Mouse (Mus musculus): ENCODE data around the gene Pla2r1. TPM values are rescaled to one million over a fixed set of nuclear protein-coding genes. Genes with fewer than 3 reads are reported as not detected.
A peak's percentile ranks its signal among the peaks of the same experiment; 100 is the strongest.

The Pla2r1 gene
- total RNA-seq (2021): under 1 TPM; 0.27 to 0.69 TPM

GRCm38 (mm10) chr2:60552902-60553682 lies at the start of gene Pla2r1:
TSS of gene Pla2r1 (minus strand) at chr2:60553308.
- intact Hi-C loops (cut with DNase I): no loop called here
- DNase-seq (ENCODE audit: low spot score in 2 of 2): no peak

- intact Hi-C loops (cut with DNase I): no loop called here
- no peak for DNase-seq (ENCODE audit: low spot score in 2 of 2)
Observed at GRCm38 (mm10) chr2:60601326-60601725, 48.2 kb upstream of the Pla2r1 start.

GRCm38 (mm10) chr2:60600863-60601262 lies 47.8 kb upstream of the Pla2r1 start:
- intact Hi-C loops (cut with DNase I): no loop called here
- no peak for DNase-seq (ENCODE audit: low spot score in 2 of 2)

GRCm38 (mm10) chr2:60583416-60583815 lies 30.3 kb upstream of the Pla2r1 start:
- DNase-seq (ENCODE audit: low spot score in 2 of 2): no peak
- intact Hi-C loops (cut with DNase I): no loop called here

- no peak for DNase-seq (ENCODE audit: low spot score in 2 of 2)
- intact Hi-C loops (cut with DNase I): no loop called here
Observed at GRCm38 (mm10) chr2:60554561-60554960, 1.5 kb upstream of the Pla2r1 start.

- no peak for DNase-seq (ENCODE audit: low spot score in 2 of 2)
- intact Hi-C loops (cut with DNase I): no loop called here
Observed at GRCm38 (mm10) chr2:60552177-60552901, 769 bp downstream of the Pla2r1 start.

- no peak for DNase-seq (ENCODE audit: low spot score in 2 of 2)
- intact Hi-C loops (cut with DNase I): no loop called here
Observed at GRCm38 (mm10) chr2:60551673-60552072, 1.4 kb downstream of the Pla2r1 start.

GRCm38 (mm10) chr2:60550521-60550920 lies 2.6 kb downstream of the Pla2r1 start:
- intact Hi-C loops (cut with DNase I): no loop called here
- DNase-seq (ENCODE audit: low spot score in 2 of 2): no peak

GRCm38 (mm10) chr2:60549851-60550250 lies 3.3 kb downstream of the Pla2r1 start:
- no peak for DNase-seq (ENCODE audit: low spot score in 2 of 2)
- intact Hi-C loops (cut with DNase I): no loop called here

- intact Hi-C loops (cut with DNase I): no loop called here
Observed at GRCm38 (mm10) chr2:60546082-60546481, 7.0 kb downstream of the Pla2r1 start.

GRCm38 (mm10) chr2:60544006-60544405 lies 9.1 kb downstream of the Pla2r1 start:
- DNase-seq (ENCODE audit: low spot score in 2 of 2): no peak
- intact Hi-C loops (cut with DNase I): no loop called here

More at GRCm38 (mm10) chr2:60546082-60546481, 7.0 kb downstream of the Pla2r1 start:
- no peak for DNase-seq (ENCODE audit: low spot score in 2 of 2)

- DNase-seq (ENCODE audit: low spot score in 2 of 2): no peak
- intact Hi-C loops (cut with DNase I): no loop called here
Observed at GRCm38 (mm10) chr2:60541745-60542144, 11.4 kb downstream of the Pla2r1 start.

- intact Hi-C loops (cut with DNase I): no loop called here
Observed at GRCm38 (mm10) chr2:60540346-60540745, 12.8 kb downstream of the Pla2r1 start.

GRCm38 (mm10) chr2:60538710-60539109 lies 14.4 kb downstream of the Pla2r1 start:
- intact Hi-C loops (cut with DNase I): no loop called here
- no peak for DNase-seq (ENCODE audit: low spot score in 2 of 2)

More at GRCm38 (mm10) chr2:60540346-60540745, 12.8 kb downstream of the Pla2r1 start:
- no peak for DNase-seq (ENCODE audit: low spot score in 2 of 2)

- no peak for DNase-seq (ENCODE audit: low spot score in 2 of 2)
- intact Hi-C loops (cut with DNase I): no loop called here
Observed at GRCm38 (mm10) chr2:60538274-60538673, 14.8 kb downstream of the Pla2r1 start.

GRCm38 (mm10) chr2:60534755-60535154 lies 18.4 kb downstream of the Pla2r1 start:
- DNase-seq (ENCODE audit: low spot score in 2 of 2): no peak
- intact Hi-C loops (cut with DNase I): no loop called here

GRCm38 (mm10) chr2:60533026-60533425 lies 20.1 kb downstream of the Pla2r1 start:
- intact Hi-C loops (cut with DNase I): no loop called here
- no peak for DNase-seq (ENCODE audit: low spot score in 2 of 2)

GRCm38 (mm10) chr2:60532495-60532894 lies 20.6 kb downstream of the Pla2r1 start:
- no peak for DNase-seq (ENCODE audit: low spot score in 2 of 2)
- intact Hi-C loops (cut with DNase I): no loop called here

GRCm38 (mm10) chr2:60515817-60516216 lies 37.3 kb downstream of the Pla2r1 start:
- intact Hi-C loops (cut with DNase I): no loop called here

GRCm38 (mm10) chr2:60514863-60515262 lies 38.2 kb downstream of the Pla2r1 start:
- DNase-seq (ENCODE audit: low spot score in 2 of 2): no peak
- intact Hi-C loops (cut with DNase I): no loop called here

More at GRCm38 (mm10) chr2:60515817-60516216, 37.3 kb downstream of the Pla2r1 start:
- DNase-seq (ENCODE audit: low spot score in 2 of 2): peak in 1 of 2 experiments; percentile 16

GRCm38 (mm10) chr2:60510718-60511117 lies 42.4 kb downstream of the Pla2r1 start:
- intact Hi-C loops (cut with DNase I): no loop called here
- DNase-seq (ENCODE audit: low spot score in 2 of 2): no peak

All from left cerebral cortex, postnatal 25 days (tissue).